Mouse (Mus musculus) adrenal gland, postnatal 25 days (tissue): ENCODE measurements around the gene Ndp. TPM values are rescaled to one million over a fixed set of nuclear protein-coding genes. Genes with fewer than 3 reads are reported as not detected.

Experiments
- DNase-seq: peaks from one replicate; pipeline ENCODE4 v3.0.0; 2021; ENCODE audit warnings: mixed read lengths
- long read RNA-seq: library from polyadenylated mRNA; stranded (forward); transcript quantifications from one replicate; pipeline ENCODE4 v2.0.0, GENCODE M21; 2021
- total RNA-seq: library from RNA; stranded (reverse); gene quantifications from 2 replicates; pipeline ENCODE4 v1.2.3, GENCODE M21; 2021

Ndp gene
- total RNA-seq, result not detected in 2 replicates
- long read RNA-seq, result 0 reads

GRCm38 (mm10) chrX:16911241-16911873, at the start of gene Ndp:
Gene Ndp (minus strand): TSS chrX:16911774.
- no peak for DNase-seq

- DNase-seq, result no peak
Measured at GRCm38 (mm10) chrX:16954767-16955166, 43.2 kb upstream of the Ndp start.

- DNase-seq, result no peak
Measured at GRCm38 (mm10) chrX:16918006-16918405, 6.4 kb upstream of the Ndp start.

- no peak for DNase-seq
Measured at GRCm38 (mm10) chrX:16913118-16913517, 1.5 kb upstream of the Ndp start.

- no peak for DNase-seq
Measured at GRCm38 (mm10) chrX:16911911-16912310, 337 bp upstream of the Ndp start.

- no peak for DNase-seq
Measured at GRCm38 (mm10) chrX:16910211-16911095, 1.1 kb downstream of the Ndp start.

GRCm38 (mm10) chrX:16908652-16909051, 2.9 kb downstream of the Ndp start:
- no peak for DNase-seq

GRCm38 (mm10) chrX:16907554-16907953, 4.0 kb downstream of the Ndp start:
- DNase-seq, result no peak

- DNase-seq, result no peak
Measured at GRCm38 (mm10) chrX:16894377-16895175, 17.0 kb downstream of the Ndp start.

- DNase-seq, result no peak
Measured at GRCm38 (mm10) chrX:16867640-16868314, 43.8 kb downstream of the Ndp start.

GRCm38 (mm10) chrX:16860244-16860643, 51.3 kb downstream of the Ndp start:
- DNase-seq, result no peak

GRCm38 (mm10) chrX:16846034-16846433, 65.5 kb downstream of the Ndp start:
- no peak for DNase-seq

GRCm38 (mm10) chrX:16841443-16841842, 70.1 kb downstream of the Ndp start:
- DNase-seq, result no peak

- no peak for DNase-seq
Measured at GRCm38 (mm10) chrX:16837293-16837692, 74.3 kb downstream of the Ndp start.

GRCm38 (mm10) chrX:16836488-16837082, 75.0 kb downstream of the Ndp start:
- DNase-seq, result no peak

Other genes starting within 250 kb of the Ndp start
- 15.1 and 16.1 TPM in 2 replicates for gene Maob, start 94.4 kb downstream of the Ndp start, total RNA-seq